Mouse (Mus musculus) lung, embryonic 14.5 days (tissue): ENCODE data around the gene Siae. TPM values are rescaled to one million over a fixed set of nuclear protein-coding genes. Genes with fewer than 3 reads are reported as not detected.

Source experiments
- ATAC-seq: fragments of 200-750 bp; cut with Nextera tagmentation; 2 replicates; pipeline ENCODE4 v1.8.0; 2017; ENCODE audit warnings: mild to moderate bottlenecking, moderate TSS enrichment, moderate library complexity; ENCODE audit not compliant: insufficient read depth
- DNase-seq: peaks from one replicate; pipeline ENCODE4 v3.0.0-alpha.2; 2015
- H3K27ac ChIP-seq: fragments of 300-500 bp; sonication (generic); 2 replicates; pipeline ENCODE4 v1.5.1; 2014; ENCODE audit warnings: low read depth, mild to moderate bottlenecking, moderate library complexity
- H3K27me3 ChIP-seq: fragments of 300-500 bp; sonication (generic); 2 replicates; pipeline ENCODE4 v1.6.1; 2014; ENCODE audit warnings: low read length, control low read depth; ENCODE audit not compliant: insufficient read depth
- H3K36me3 ChIP-seq: fragments of 300-500 bp; sonication (generic); 2 replicates; pipeline ENCODE4 v1.6.1; 2014; ENCODE audit warnings: control low read depth; ENCODE audit not compliant: insufficient read depth
- H3K4me1 ChIP-seq: fragments of 300-500 bp; sonication (generic); 2 replicates; pipeline ENCODE4 v1.6.1; 2014; ENCODE audit warnings: antibody characterized with exemption, control low read depth; ENCODE audit not compliant: insufficient read depth
- H3K4me2 ChIP-seq: fragments of 300-500 bp; sonication (generic); 2 replicates; pipeline ENCODE4 v1.6.1; 2014; ENCODE audit warnings: mild to moderate bottlenecking
- H3K4me3 ChIP-seq: fragments of 300-500 bp; sonication (generic); 2 replicates; pipeline ENCODE4 v1.5.1; 2014; ENCODE audit warnings: low read depth, low read length
- H3K9ac ChIP-seq: fragments of 300-500 bp; sonication (generic); 2 replicates; pipeline ENCODE4 v1.6.1; 2014
- H3K9me3 ChIP-seq: fragments of 300-500 bp; sonication (generic); 2 replicates; pipeline ENCODE4 v1.6.1; 2016; ENCODE audit warnings: low read depth, low read length, control low read depth
- CTCF ChIP-seq: IDR thresholded peaks from 2 replicates; pipeline ENCODE4 v1.5.1; 2016; ENCODE audit warnings: antibody characterized with exemption, low read depth
- WGBS: fragments of 180-500 bp; shearing (Covaris S2); extraction: QIAGEN DNeasy Blood & Tissue Kit; methylation state at CpG from one replicate; pipeline ENCODE4 v1.1.7; 2014; 5-methylcytosine and 5-hydroxymethylcytosine counted together
- polyA plus RNA-seq: library from polyadenylated mRNA; unstranded; fragments of >200 nt; fragmentation: Nextera tagmentation; extraction: Ambion mirVana; gene quantifications from 2 replicates; pipeline ENCODE4 v1.2.1, GENCODE M21; 2014

Gene Siae
- polyA plus RNA-seq, 1 experiment from 2014 or later: 12.2 TPM

- H3K4me1 ChIP-seq: no peaks in the 10 kb centered on the region
- ATAC-seq: no peak
- H3K9me3 ChIP-seq: no peaks in the 10 kb centered on the region
- H3K36me3 ChIP-seq: no peaks in the 10 kb centered on the region
- H3K9ac ChIP-seq: no peak overlapping the region
- H3K4me2 ChIP-seq: no peak overlapping the region
- no peak overlapping the region for H3K27ac ChIP-seq
- no peak for TF ChIP-seq CTCF
- no peak for DNase-seq
- no peak overlapping the region for H3K4me3 ChIP-seq
- 72% methylated on average over 5 of the region's 5 CpGs for WGBS
- H3K27me3 ChIP-seq: no peaks in the 10 kb centered on the region
Measured at GRCm38 (mm10) chr9:37615220-37615619, 59.7 kb downstream of the Siae start.

GRCm38 (mm10) chr9:37616770-37617169 lies 61.3 kb downstream of the Siae start:
- DNase-seq: peak; percentile 70

GRCm38 (mm10) chr9:37621290-37621689 lies 65.8 kb downstream of the Siae start:
- whole genome bisulfite sequencing: 88% methylated on average over 6 of the region's 6 CpGs
- Histone ChIP-seq H3K36me3 (no peaks in the 10 kb centered on the region), H3K9me3 (no peaks in the 10 kb centered on the region), H3K4me1 (no peaks in the 10 kb centered on the region), H3K4me3 (no peak overlapping the region), H3K9ac (no peak overlapping the region), H3K4me2 (no peak overlapping the region), H3K27me3 (no peaks in the 10 kb centered on the region), H3K27ac (no peak overlapping the region)
- no peak for ATAC-seq
- TF ChIP-seq CTCF: no peak
- no peak for DNase-seq

More at GRCm38 (mm10) chr9:37616770-37617169, 61.3 kb downstream of the Siae start:
- Histone ChIP-seq H3K27me3 (no peaks in the 10 kb centered on the region), H3K27ac (no peak overlapping the region), H3K9me3 (no peaks in the 10 kb centered on the region), H3K4me1 (no peaks in the 10 kb centered on the region), H3K4me3 (no peak overlapping the region), H3K9ac (no peak overlapping the region), H3K36me3 (no peaks in the 10 kb centered on the region), H3K4me2 (no peak overlapping the region)
- no peak for ATAC-seq
- 55% methylated on average over 2 of the region's 2 CpGs for WGBS
- peak; percentile 83 for TF ChIP-seq CTCF

- DNase-seq (peak; percentile 46), ATAC-seq (no peak)
- Histone ChIP-seq H3K4me2 (no peak overlapping the region), H3K4me1 (no peaks in the 10 kb centered on the region), H3K36me3 (no peaks in the 10 kb centered on the region), H3K9me3 (no peaks in the 10 kb centered on the region), H3K27ac (no peak overlapping the region), H3K27me3 (no peaks in the 10 kb centered on the region), H3K9ac (no peak overlapping the region), H3K4me3 (no peak overlapping the region)
- WGBS: 61% methylated on average over 3 of the region's 3 CpGs
- no peak for TF ChIP-seq CTCF
Measured at GRCm38 (mm10) chr9:37623981-37624380, 68.5 kb downstream of the Siae start.

- TF ChIP-seq CTCF: no peak
- Histone ChIP-seq H3K27ac (no peak overlapping the region), H3K9me3 (no peaks in the 10 kb centered on the region), H3K4me1 (no peaks in the 10 kb centered on the region), H3K4me3 (no peak overlapping the region), H3K4me2 (no peak overlapping the region), H3K36me3 (no peaks in the 10 kb centered on the region), H3K9ac (no peak overlapping the region), H3K27me3 (no peaks in the 10 kb centered on the region)
- 78% methylated on average over 1 of the region's 1 CpGs for WGBS
- no peak for ATAC-seq
- DNase-seq: no peak
Measured at GRCm38 (mm10) chr9:37624502-37624901, 69.0 kb downstream of the Siae start.

- no peak for ATAC-seq
- WGBS: 63% methylated on average over 3 of the region's 3 CpGs
- Histone ChIP-seq H3K9ac (no peak overlapping the region), H3K9me3 (no peaks in the 10 kb centered on the region), H3K27me3 (no peaks in the 10 kb centered on the region), H3K27ac (no peak overlapping the region), H3K4me1 (no peaks in the 10 kb centered on the region), H3K36me3 (no peaks in the 10 kb centered on the region), H3K4me2 (no peak overlapping the region), H3K4me3 (no peak overlapping the region)
- TF ChIP-seq CTCF: no peak
- no peak for DNase-seq
Measured at GRCm38 (mm10) chr9:37625129-37625528, 69.6 kb downstream of the Siae start.

GRCm38 (mm10) chr9:37625641-37626040 lies 70.1 kb downstream of the Siae start:
- DNase-seq (peak; percentile 18), ATAC-seq (no peak)
- no peaks in the 10 kb centered on the region for H3K36me3 ChIP-seq
- no peaks in the 10 kb centered on the region for H3K4me1 ChIP-seq
- no peak overlapping the region for H3K4me2 ChIP-seq
- no peak overlapping the region for H3K9ac ChIP-seq
- H3K27me3 ChIP-seq: no peaks in the 10 kb centered on the region
- no peaks in the 10 kb centered on the region for H3K9me3 ChIP-seq
- H3K27ac ChIP-seq: no peak overlapping the region
- H3K4me3 ChIP-seq: no peak overlapping the region
- no peak for TF ChIP-seq CTCF
- 32% methylated on average over 7 of the region's 7 CpGs for WGBS

- no peak; the same call in 1 of the 2 replicates for ATAC-seq
- Histone ChIP-seq H3K4me1 (no peaks in the 10 kb centered on the region), H3K27me3 (no peaks in the 10 kb centered on the region), H3K27ac (no peak overlapping the region), H3K4me2 (no peak overlapping the region), H3K9me3 (no peaks in the 10 kb centered on the region), H3K36me3 (no peaks in the 10 kb centered on the region), H3K9ac (no peak overlapping the region), H3K4me3 (no peak overlapping the region)
- DNase-seq: no peak
- no peak for TF ChIP-seq CTCF
- WGBS: 20% methylated on average over 3 of the region's 3 CpGs
Measured at GRCm38 (mm10) chr9:37626103-37626567, 70.6 kb downstream of the Siae start.
